Mouse (Mus musculus) heart, embryonic 16.5 days (tissue): ENCODE measurements at regions not wholly inside any gene's neighbourhood (a gene's known extent, or its start where the extent isn't known, plus 50 kb on each side); places are given as distances from the start of the nearest gene placed in this dataset.

Source experiments
- ATAC-seq: fragments of 200-750 bp; cut with Nextera tagmentation; replicated peaks from 2 replicates; pipeline ENCODE4 v1.8.0; 2017; ENCODE audit warnings: moderate number of reproducible peaks; ENCODE audit not compliant: insufficient read depth, low FRiP score; ENCODE audit errors: extremely low read depth
- H3K27ac ChIP-seq: fragments of 300-500 bp; sonication (generic); 2 replicates; pipeline ENCODE4 v1.5.1; 2014; ENCODE audit warnings: mild to moderate bottlenecking, low read length, control low read depth, moderate library complexity
- H3K27me3 ChIP-seq: fragments of 300-500 bp; sonication (generic); 2 replicates; pipeline ENCODE4 v1.6.1; 2014; ENCODE audit warnings: low read length, mixed read lengths; ENCODE audit not compliant: control insufficient read depth, insufficient read depth
- H3K36me3 ChIP-seq: fragments of 300-500 bp; sonication (generic); 2 replicates; pipeline ENCODE4 v1.6.1; 2014; ENCODE audit not compliant: control insufficient read depth, insufficient read depth
- H3K4me1 ChIP-seq: fragments of 300-500 bp; sonication (generic); 2 replicates; pipeline ENCODE4 v1.6.1; 2014; ENCODE audit warnings: low read length, mixed read lengths; ENCODE audit not compliant: control insufficient read depth, insufficient read depth
- H3K4me2 ChIP-seq: fragments of 300-500 bp; sonication (generic); 2 replicates; pipeline ENCODE4 v1.6.1; 2014; ENCODE audit warnings: low read depth, mild to moderate bottlenecking, control low read depth, low read length
- H3K4me3 ChIP-seq: fragments of 300-500 bp; sonication (generic); 2 replicates; pipeline ENCODE4 v1.5.1; 2014; ENCODE audit warnings: mild to moderate bottlenecking, control low read depth, low read length
- H3K9ac ChIP-seq: fragments of 300-500 bp; sonication (generic); 2 replicates; pipeline ENCODE4 v1.6.1; 2014; ENCODE audit warnings: low read length, control low read depth
- H3K9me3 ChIP-seq: fragments of 300-500 bp; sonication (generic); replicated peaks from 2 replicates; pipeline ENCODE4 v1.6.1; 2016; ENCODE audit warnings: low read length; ENCODE audit not compliant: control insufficient read depth
- WGBS: fragments of 180-500 bp; shearing (Covaris S2); extraction: QIAGEN DNeasy Blood & Tissue Kit; methylation state at CpG from one replicate; pipeline ENCODE4 v1.1.7; 2014; 5-methylcytosine and 5-hydroxymethylcytosine counted together

GRCm38 (mm10) chr10:19525939-19526338 is 65.8 kb upstream of the Ifngr1 start:
- no peak overlapping the region for H3K4me3 ChIP-seq
- H3K36me3 ChIP-seq: no peaks in the 10 kb centered on the region
- H3K27ac ChIP-seq: no peak overlapping the region
- H3K9ac ChIP-seq: no peak overlapping the region
- H3K27me3 ChIP-seq: no peaks in the 10 kb centered on the region
- H3K9me3 ChIP-seq: no peaks in the 10 kb centered on the region
- no peak overlapping the region for H3K4me2 ChIP-seq
- ATAC-seq: no peak
- no peaks in the 10 kb centered on the region; the same call in 1 of the 2 replicates for H3K4me1 ChIP-seq

- Histone ChIP-seq H3K4me3 (no peak overlapping the region), H3K4me1 (no peaks in the 10 kb centered on the region; the same call in 1 of the 2 replicates), H3K9ac (no peak overlapping the region), H3K9me3 (no peaks in the 10 kb centered on the region), H3K36me3 (no peaks in the 10 kb centered on the region), H3K27me3 (no peaks in the 10 kb centered on the region), H3K4me2 (no peak overlapping the region), H3K27ac (no peak overlapping the region)
- ATAC-seq: no peak
- WGBS: 23% methylated on average over 1 of the region's 1 CpGs
These were observed 65.4 kb upstream of the Ifngr1 start for GRCm38 (mm10) chr10:19526353-19526752.

DNA sequence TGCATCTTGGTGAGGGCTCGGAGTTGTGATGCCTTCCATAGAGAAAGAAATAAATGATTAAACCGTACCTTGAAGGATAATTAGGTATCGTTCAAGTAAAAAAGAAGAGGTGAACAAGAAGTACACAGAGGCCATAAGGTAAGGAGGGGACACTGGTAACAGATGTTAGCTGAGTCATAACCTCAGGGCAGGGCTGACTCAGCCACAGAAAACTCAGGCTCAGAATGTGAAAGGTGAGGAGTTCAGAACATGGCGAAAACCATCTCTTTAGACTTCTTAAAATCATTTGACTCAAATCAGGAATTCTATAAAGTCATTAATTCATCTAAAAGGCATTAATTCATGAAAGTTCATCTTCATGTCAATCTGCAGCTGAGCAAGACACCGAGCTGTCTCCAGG is 62.1 kb upstream of the Ifngr1 start:
- no peaks in the 10 kb centered on the region for H3K9me3 ChIP-seq
- ATAC-seq: no peak
- H3K27me3 ChIP-seq: no peaks in the 10 kb centered on the region
- no peak overlapping the region for H3K9ac ChIP-seq
- H3K4me2 ChIP-seq: no peak overlapping the region
- no peaks in the 10 kb centered on the region for H3K36me3 ChIP-seq
- H3K27ac ChIP-seq: no peak overlapping the region
- 88% methylated on average over 5 of the region's 5 CpGs for WGBS
- H3K4me1 ChIP-seq: no peaks in the 10 kb centered on the region; the same call in 1 of the 2 replicates
- no peak overlapping the region for H3K4me3 ChIP-seq

- H3K4me1 ChIP-seq: no peaks in the 10 kb centered on the region; the same call in 1 of the 2 replicates
- no peak overlapping the region for H3K4me2 ChIP-seq
- ATAC-seq: 0 out of 2 replicates have a peak, but pooled peaks have one; percentile 52
- no peaks in the 10 kb centered on the region for H3K36me3 ChIP-seq
- H3K4me3 ChIP-seq: no peak overlapping the region
- 0 out of 2 replicates have a peak overlapping the region, but pooled peaks have one; percentile 6 for H3K27ac ChIP-seq
- no peaks in the 10 kb centered on the region for H3K9me3 ChIP-seq
- WGBS: 86% methylated on average over 6 of the region's 6 CpGs
- H3K9ac ChIP-seq: no peak overlapping the region
- no peaks in the 10 kb centered on the region for H3K27me3 ChIP-seq
These were observed 61.7 kb upstream of the Ifngr1 start for GRCm38 (mm10) chr10:19530056-19530455.

DNA sequence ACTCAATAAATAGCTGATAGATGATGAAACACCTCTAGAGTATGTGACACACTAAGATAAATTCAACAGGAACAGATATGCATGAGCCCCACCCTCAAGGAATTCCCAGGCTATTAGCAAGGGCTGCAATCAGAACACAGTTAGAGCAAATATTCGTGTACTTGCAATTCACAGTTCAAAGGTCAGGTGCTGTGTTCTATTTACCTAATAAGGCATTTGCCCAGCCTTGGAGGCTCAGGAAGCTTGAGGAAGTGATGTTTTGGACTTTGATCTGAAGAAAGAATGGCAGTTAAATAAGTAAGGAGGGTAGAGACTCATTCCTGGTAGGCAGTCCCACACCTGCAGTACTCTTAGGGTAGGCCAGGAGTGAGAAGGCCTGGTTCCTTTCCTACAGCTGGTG is 60.3 kb upstream of the Ifngr1 start:
- H3K4me1 ChIP-seq: no peaks in the 10 kb centered on the region; the same call in 1 of the 2 replicates
- H3K9ac ChIP-seq: no peak overlapping the region
- ATAC-seq: no peak
- no peaks in the 10 kb centered on the region for H3K9me3 ChIP-seq
- 28% methylated on average over 1 of the region's 1 CpGs for WGBS
- no peak overlapping the region for H3K4me3 ChIP-seq
- no peaks in the 10 kb centered on the region for H3K27me3 ChIP-seq
- H3K4me2 ChIP-seq: no peak overlapping the region
- H3K36me3 ChIP-seq: no peaks in the 10 kb centered on the region
- no peak overlapping the region for H3K27ac ChIP-seq

- no peak overlapping the region for H3K4me2 ChIP-seq
- no peak overlapping the region for H3K27ac ChIP-seq
- no peaks in the 10 kb centered on the region for H3K36me3 ChIP-seq
- H3K4me1 ChIP-seq: no peaks in the 10 kb centered on the region
- no peaks in the 10 kb centered on the region for H3K9me3 ChIP-seq
- H3K9ac ChIP-seq: no peak overlapping the region
- H3K4me3 ChIP-seq: no peak overlapping the region
- ATAC-seq: no peak
- H3K27me3 ChIP-seq: no peaks in the 10 kb centered on the region
- 81% methylated on average over 3 of the region's 3 CpGs for WGBS
These were observed 59.0 kb upstream of the Ifngr1 start for GRCm38 (mm10) chr10:19532790-19533189.

GRCm38 (mm10) chr10:19533846-19534245 is 57.9 kb upstream of the Ifngr1 start:
- H3K4me3 ChIP-seq: no peak overlapping the region
- no peak overlapping the region for H3K27ac ChIP-seq
- no peaks in the 10 kb centered on the region for H3K4me1 ChIP-seq
- no peaks in the 10 kb centered on the region for H3K36me3 ChIP-seq
- H3K4me2 ChIP-seq: no peak overlapping the region
- 66% methylated on average over 1 of the region's 1 CpGs for WGBS
- no peaks in the 10 kb centered on the region for H3K27me3 ChIP-seq
- no peak overlapping the region for H3K9ac ChIP-seq
- no peaks in the 10 kb centered on the region for H3K9me3 ChIP-seq
- ATAC-seq: no peak
